Mouse (Mus musculus): ENCODE measurements around the gene Zfp704. TPM values are rescaled to one million over a fixed set of nuclear protein-coding genes. Genes with fewer than 3 reads are reported as not detected.
A peak's percentile ranks its signal among the peaks of the same experiment; 100 is the strongest.

Gene Zfp704
- polyA plus RNA-seq, 1 experiment from 2014 or later: 14.8 TPM

GRCm38 (mm10) chr3:9500725-9501124, 109.2 kb downstream of the Zfp704 start:
- H3K4me3 ChIP-seq (ENCODE audit: low read length): no peak overlapping the region
- no peaks in the 10 kb centered on the region for H3K9me3 ChIP-seq (ENCODE audit: control insufficient read depth, low read length)
- peaks cover 19% of the 10 kb centered on the region for H3K4me1 ChIP-seq (ENCODE audit: control insufficient read depth, insufficient read depth, low read length)
- WGBS: 14% methylated on average over 6 of the region's 6 CpGs
- H3K9ac ChIP-seq (ENCODE audit: low read depth, low read length): no peak overlapping the region
- H3K27ac ChIP-seq (ENCODE audit: low read depth, low read length): no peak overlapping the region; the same call in 1 of the 2 replicates
- ATAC-seq (ENCODE audit: low FRiP score, low TSS enrichment): peak; percentile 97
- no peaks in the 10 kb centered on the region for H3K27me3 ChIP-seq (ENCODE audit: control insufficient read depth, insufficient read depth, low read length)
- H3K4me2 ChIP-seq (replicated peaks; ENCODE audit: low read depth, low read length): no peak overlapping the region; the same call in 1 of the 2 replicates
- no peaks in the 10 kb centered on the region for H3K36me3 ChIP-seq (ENCODE audit: control insufficient read depth, insufficient read depth, low read length)

- no peaks in the 10 kb centered on the region for H3K27me3 ChIP-seq (ENCODE audit: control insufficient read depth, insufficient read depth, low read length)
- no peak overlapping the region; the same call in 1 of the 2 replicates for H3K4me2 ChIP-seq (replicated peaks; ENCODE audit: low read depth, low read length)
- WGBS: 35% methylated on average over 8 of the region's 8 CpGs
- no peaks in the 10 kb centered on the region for H3K36me3 ChIP-seq (ENCODE audit: control insufficient read depth, insufficient read depth, low read length)
- H3K4me3 ChIP-seq (ENCODE audit: low read length): no peak overlapping the region
- ATAC-seq (ENCODE audit: low FRiP score, low TSS enrichment): peak; percentile 61; the same call in 1 of the 2 replicates
- peaks cover 19% of the 10 kb centered on the region for H3K4me1 ChIP-seq (ENCODE audit: control insufficient read depth, insufficient read depth, low read length)
- H3K9ac ChIP-seq (ENCODE audit: low read depth, low read length): no peak overlapping the region
- no peaks in the 10 kb centered on the region for H3K9me3 ChIP-seq (ENCODE audit: control insufficient read depth, low read length)
- no peak overlapping the region; the same call in 1 of the 2 replicates for H3K27ac ChIP-seq (ENCODE audit: low read depth, low read length)
Measured at GRCm38 (mm10) chr3:9499994-9500553, 109.8 kb downstream of the Zfp704 start.

GRCm38 (mm10) chr3:9499489-9499888, 110.4 kb downstream of the Zfp704 start:
- Histone ChIP-seq H3K9ac (ENCODE audit: low read depth, low read length) (no peak overlapping the region), H3K4me3 (ENCODE audit: low read length) (no peak overlapping the region), H3K9me3 (ENCODE audit: control insufficient read depth, low read length) (no peaks in the 10 kb centered on the region), H3K4me2 (replicated peaks; ENCODE audit: low read depth, low read length) (no peak overlapping the region; the same call in 1 of the 2 replicates), H3K27ac (ENCODE audit: low read depth, low read length) (no peak overlapping the region), H3K36me3 (ENCODE audit: control insufficient read depth, insufficient read depth, low read length) (no peaks in the 10 kb centered on the region), H3K4me1 (ENCODE audit: control insufficient read depth, insufficient read depth, low read length) (peaks cover 19% of the 10 kb centered on the region), H3K27me3 (ENCODE audit: control insufficient read depth, insufficient read depth, low read length) (no peaks in the 10 kb centered on the region)
- ATAC-seq (ENCODE audit: low FRiP score, low TSS enrichment): no peak
- WGBS: 31% methylated on average over 5 of the region's 5 CpGs

GRCm38 (mm10) chr3:9497260-9497659, 112.6 kb downstream of the Zfp704 start:
- WGBS: 44% methylated on average over 5 of the region's 5 CpGs
- no peaks in the 10 kb centered on the region for H3K27me3 ChIP-seq (ENCODE audit: control insufficient read depth, insufficient read depth, low read length)
- peaks cover 19% of the 10 kb centered on the region for H3K4me1 ChIP-seq (ENCODE audit: control insufficient read depth, insufficient read depth, low read length)
- no peak overlapping the region for H3K4me3 ChIP-seq (ENCODE audit: low read length)
- no peak overlapping the region for H3K9ac ChIP-seq (ENCODE audit: low read depth, low read length)
- H3K4me2 ChIP-seq (replicated peaks; ENCODE audit: low read depth, low read length): no peak overlapping the region
- H3K36me3 ChIP-seq (ENCODE audit: control insufficient read depth, insufficient read depth, low read length): no peaks in the 10 kb centered on the region
- no peak overlapping the region for H3K27ac ChIP-seq (ENCODE audit: low read depth, low read length)
- no peak for ATAC-seq (ENCODE audit: low FRiP score, low TSS enrichment)
- H3K9me3 ChIP-seq (ENCODE audit: control insufficient read depth, low read length): no peaks in the 10 kb centered on the region

- no peaks in the 10 kb centered on the region for H3K27me3 ChIP-seq (ENCODE audit: control insufficient read depth, insufficient read depth, low read length)
- no peaks in the 10 kb centered on the region for H3K36me3 ChIP-seq (ENCODE audit: control insufficient read depth, insufficient read depth, low read length)
- no peak overlapping the region for H3K9ac ChIP-seq (ENCODE audit: low read depth, low read length)
- no peak overlapping the region for H3K4me2 ChIP-seq (replicated peaks; ENCODE audit: low read depth, low read length)
- H3K27ac ChIP-seq (ENCODE audit: low read depth, low read length): no peak overlapping the region
- H3K4me1 ChIP-seq (ENCODE audit: control insufficient read depth, insufficient read depth, low read length): no peaks in the 10 kb centered on the region
- no peak overlapping the region for H3K4me3 ChIP-seq (ENCODE audit: low read length)
- H3K9me3 ChIP-seq (ENCODE audit: control insufficient read depth, low read length): no peaks in the 10 kb centered on the region
- no peak for ATAC-seq (ENCODE audit: low FRiP score, low TSS enrichment)
- WGBS: 89% methylated on average over 4 of the region's 4 CpGs
Measured at GRCm38 (mm10) chr3:9491766-9492283, 118.1 kb downstream of the Zfp704 start.

- H3K9ac ChIP-seq (ENCODE audit: low read depth, low read length): no peak overlapping the region
- WGBS: 94% methylated on average over 4 of the region's 4 CpGs
- no peak overlapping the region for H3K27ac ChIP-seq (ENCODE audit: low read depth, low read length)
- no peaks in the 10 kb centered on the region for H3K4me1 ChIP-seq (ENCODE audit: control insufficient read depth, insufficient read depth, low read length)
- H3K27me3 ChIP-seq (ENCODE audit: control insufficient read depth, insufficient read depth, low read length): no peaks in the 10 kb centered on the region
- H3K4me2 ChIP-seq (replicated peaks; ENCODE audit: low read depth, low read length): no peak overlapping the region
- no peak overlapping the region for H3K4me3 ChIP-seq (ENCODE audit: low read length)
- no peaks in the 10 kb centered on the region for H3K36me3 ChIP-seq (ENCODE audit: control insufficient read depth, insufficient read depth, low read length)
- H3K9me3 ChIP-seq (ENCODE audit: control insufficient read depth, low read length): no peaks in the 10 kb centered on the region
- no peak for ATAC-seq (ENCODE audit: low FRiP score, low TSS enrichment)
Measured at GRCm38 (mm10) chr3:9487644-9488043, 122.2 kb downstream of the Zfp704 start.

GRCm38 (mm10) chr3:9485506-9485905, 124.4 kb downstream of the Zfp704 start:
- Histone ChIP-seq H3K4me3 (ENCODE audit: low read length) (no peak overlapping the region), H3K27ac (ENCODE audit: low read depth, low read length) (no peak overlapping the region), H3K27me3 (ENCODE audit: control insufficient read depth, insufficient read depth, low read length) (no peaks in the 10 kb centered on the region), H3K36me3 (ENCODE audit: control insufficient read depth, insufficient read depth, low read length) (no peaks in the 10 kb centered on the region), H3K9me3 (ENCODE audit: control insufficient read depth, low read length) (no peaks in the 10 kb centered on the region), H3K4me1 (ENCODE audit: control insufficient read depth, insufficient read depth, low read length) (no peaks in the 10 kb centered on the region), H3K9ac (ENCODE audit: low read depth, low read length) (no peak overlapping the region), H3K4me2 (replicated peaks; ENCODE audit: low read depth, low read length) (no peak overlapping the region)
- ATAC-seq (ENCODE audit: low FRiP score, low TSS enrichment): no peak
- 90% methylated on average over 3 of the region's 3 CpGs for WGBS

GRCm38 (mm10) chr3:9481956-9482355, 127.9 kb downstream of the Zfp704 start:
- Histone ChIP-seq H3K4me1 (ENCODE audit: control insufficient read depth, insufficient read depth, low read length) (no peaks in the 10 kb centered on the region), H3K27me3 (ENCODE audit: control insufficient read depth, insufficient read depth, low read length) (no peaks in the 10 kb centered on the region), H3K9ac (ENCODE audit: low read depth, low read length) (no peak overlapping the region), H3K36me3 (ENCODE audit: control insufficient read depth, insufficient read depth, low read length) (no peaks in the 10 kb centered on the region), H3K9me3 (ENCODE audit: control insufficient read depth, low read length) (no peaks in the 10 kb centered on the region), H3K27ac (ENCODE audit: low read depth, low read length) (no peak overlapping the region), H3K4me2 (replicated peaks; ENCODE audit: low read depth, low read length) (no peak overlapping the region), H3K4me3 (ENCODE audit: low read length) (no peak overlapping the region)
- ATAC-seq (ENCODE audit: low FRiP score, low TSS enrichment): no peak
- 80% methylated on average over 4 of the region's 4 CpGs for WGBS

GRCm38 (mm10) chr3:9481358-9481757, 128.5 kb downstream of the Zfp704 start:
- no peak for ATAC-seq (ENCODE audit: low FRiP score, low TSS enrichment)
- no peak overlapping the region for H3K4me3 ChIP-seq (ENCODE audit: low read length)
- H3K27ac ChIP-seq (ENCODE audit: low read depth, low read length): no peak overlapping the region
- H3K36me3 ChIP-seq (ENCODE audit: control insufficient read depth, insufficient read depth, low read length): no peaks in the 10 kb centered on the region
- no peaks in the 10 kb centered on the region for H3K9me3 ChIP-seq (ENCODE audit: control insufficient read depth, low read length)
- H3K4me1 ChIP-seq (ENCODE audit: control insufficient read depth, insufficient read depth, low read length): no peaks in the 10 kb centered on the region
- 84% methylated on average over 6 of the region's 6 CpGs for WGBS
- no peak overlapping the region for H3K4me2 ChIP-seq (replicated peaks; ENCODE audit: low read depth, low read length)
- H3K27me3 ChIP-seq (ENCODE audit: control insufficient read depth, insufficient read depth, low read length): no peaks in the 10 kb centered on the region
- no peak overlapping the region for H3K9ac ChIP-seq (ENCODE audit: low read depth, low read length)

Measured in kidney, embryonic 14.5 days (tissue).